Mouse (Mus musculus) mouse trophoblast stem cell (cell line): ENCODE data around the gene Zfand2b.

ENCODE experiments used
- in situ Hi-C, 2 experiments: fragments of 300-500 bp; cut with MseI, MboI; formaldehyde crosslinking; loops; 2 replicates in 1 of 2; 3 replicates in 1 of 2; pipeline ENCODE4 v1.15.1; 2025

The Zfand2b gene

DNA sequence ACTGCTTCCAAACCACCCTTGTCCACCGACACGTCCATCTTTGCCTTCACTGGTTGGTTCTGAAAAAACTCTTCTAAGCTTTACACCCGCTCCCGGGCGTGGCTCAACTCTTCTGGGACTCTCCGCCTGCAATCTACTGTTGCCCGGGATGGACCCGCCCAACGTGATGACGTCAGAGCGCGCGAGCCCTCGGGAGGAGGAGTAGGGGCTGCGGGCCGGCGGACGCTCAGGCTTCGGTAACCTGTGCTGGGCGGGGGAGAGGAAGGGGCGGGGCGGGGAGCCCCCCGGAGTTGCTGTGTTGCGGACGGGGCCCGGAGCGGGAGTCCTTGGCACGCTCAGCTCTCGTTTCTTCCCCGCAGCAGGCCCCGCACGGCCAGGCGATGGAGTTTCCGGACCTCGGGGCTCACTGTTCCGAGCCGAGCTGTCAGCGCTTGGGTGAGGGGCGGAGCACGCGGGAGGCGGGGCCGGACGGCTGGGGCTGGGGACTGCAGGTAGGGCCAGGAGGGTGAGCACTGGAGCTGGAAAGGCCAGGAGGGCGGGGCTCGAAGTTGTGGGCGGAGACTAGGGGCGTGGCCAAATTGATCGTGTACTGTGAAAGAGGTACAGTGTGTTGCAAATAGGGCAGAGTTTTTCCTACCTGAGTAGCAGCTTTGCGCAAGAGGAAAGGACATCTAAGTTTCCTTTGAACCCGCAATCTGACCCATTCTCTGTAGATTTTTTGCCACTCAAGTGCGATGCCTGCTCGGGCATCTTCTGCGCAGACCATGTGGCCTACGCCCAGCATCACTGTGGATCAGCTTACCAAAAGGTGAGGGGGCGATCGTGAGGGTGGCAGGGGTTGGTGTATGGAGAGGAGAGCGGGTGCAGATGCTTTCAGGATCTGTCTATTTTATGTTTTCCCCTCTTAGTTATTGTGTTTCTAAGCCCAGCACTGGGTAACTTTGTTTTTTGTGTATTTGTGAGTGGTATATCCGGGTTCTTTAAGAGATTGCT is at the start of gene Zfand2b:
Zfand2b (plus strand) TSS at position 175 of the 993 bp plus-strand sequence.
- in situ Hi-C loops, result no loop called here

DNA sequence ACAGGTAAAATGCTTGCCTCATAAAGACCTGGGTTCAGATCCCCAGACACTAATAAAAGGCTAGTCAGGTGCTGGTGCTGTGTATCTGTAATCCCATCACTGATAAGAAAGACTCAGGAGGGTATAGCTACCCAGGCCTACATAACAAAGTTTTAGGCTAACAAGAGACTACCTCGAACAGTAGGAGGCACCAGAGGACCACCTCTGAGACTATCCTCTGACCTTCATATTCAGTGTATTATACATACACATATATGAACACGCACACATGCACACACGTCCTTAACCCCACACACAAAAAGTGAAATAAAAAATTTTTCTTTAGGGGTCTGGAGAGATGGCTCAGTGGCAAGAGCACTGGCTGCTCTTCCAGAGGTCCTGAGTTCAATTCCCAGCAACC is 46.2 kb upstream of the Zfand2b start:
- in situ Hi-C loops, result no loop called here

GRCm38 (mm10) chr1:75124346-75125321 is 43.8 kb upstream of the Zfand2b start, which contains the start of gene Nhej1:
Gene Nhej1, minus strand, starts transcription at chr1:75125200.
- in situ Hi-C loops, result no loop called here

DNA sequence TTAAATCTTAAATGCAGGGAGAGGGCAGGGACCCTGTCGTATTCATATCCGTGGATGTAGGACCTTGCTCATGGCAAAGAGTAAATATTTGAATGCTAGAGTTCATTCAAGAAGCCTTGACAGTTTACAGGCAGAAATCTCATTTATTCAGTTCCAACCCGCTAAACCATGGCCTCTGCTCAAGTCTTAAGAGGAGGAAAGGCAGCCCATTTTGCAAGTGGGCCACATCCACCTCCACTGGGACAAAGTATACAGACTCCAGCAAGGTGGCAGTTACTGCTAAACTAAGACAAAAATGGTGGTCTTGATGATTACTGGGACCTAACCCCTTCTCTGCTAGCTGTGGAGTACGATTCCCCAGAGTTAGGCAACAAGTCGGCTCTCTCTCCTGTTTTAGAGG is 43.0 kb upstream of the Zfand2b start:
- in situ Hi-C loops, result no loop called here

- in situ Hi-C loops, result no loop called here
Measured at GRCm38 (mm10) chr1:75128641-75129040, 39.8 kb upstream of the Zfand2b start.

GRCm38 (mm10) chr1:75133421-75134207 is 34.8 kb upstream of the Zfand2b start, which contains the start of gene Slc23a3:
Gene Slc23a3, minus strand, starts transcription at chr1:75133890.
- in situ Hi-C loops, result no loop called here

GRCm38 (mm10) chr1:75136293-75136692 is 32.2 kb upstream of the Zfand2b start:
- in situ Hi-C loops, result no loop called here

GRCm38 (mm10) chr1:75136730-75137129 is 31.7 kb upstream of the Zfand2b start:
- in situ Hi-C loops, result no loop called here

DNA sequence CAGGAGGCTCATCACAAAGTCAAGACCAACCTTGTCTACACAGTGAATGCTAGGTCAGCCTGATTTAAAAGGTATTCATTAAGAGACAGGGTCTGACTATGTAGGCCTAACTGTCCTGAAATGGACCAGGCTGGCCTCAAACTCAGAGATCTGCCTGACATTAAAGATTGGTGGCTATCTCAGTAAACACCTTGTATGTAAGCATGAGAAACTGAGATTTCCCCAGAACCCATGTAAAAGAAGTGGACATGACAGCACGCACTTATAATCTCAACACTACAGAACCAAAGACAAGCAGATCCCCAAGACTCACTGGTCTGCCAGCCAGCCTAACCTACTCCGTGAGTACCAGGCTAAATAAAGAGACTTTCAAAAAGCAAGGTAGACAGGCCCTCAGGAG is 30.0 kb upstream of the Zfand2b start:
- in situ Hi-C loops, result no loop called here

- in situ Hi-C loops, result no loop called here
Measured at GRCm38 (mm10) chr1:75140601-75141190, 27.8 kb upstream of the Zfand2b start.

DNA sequence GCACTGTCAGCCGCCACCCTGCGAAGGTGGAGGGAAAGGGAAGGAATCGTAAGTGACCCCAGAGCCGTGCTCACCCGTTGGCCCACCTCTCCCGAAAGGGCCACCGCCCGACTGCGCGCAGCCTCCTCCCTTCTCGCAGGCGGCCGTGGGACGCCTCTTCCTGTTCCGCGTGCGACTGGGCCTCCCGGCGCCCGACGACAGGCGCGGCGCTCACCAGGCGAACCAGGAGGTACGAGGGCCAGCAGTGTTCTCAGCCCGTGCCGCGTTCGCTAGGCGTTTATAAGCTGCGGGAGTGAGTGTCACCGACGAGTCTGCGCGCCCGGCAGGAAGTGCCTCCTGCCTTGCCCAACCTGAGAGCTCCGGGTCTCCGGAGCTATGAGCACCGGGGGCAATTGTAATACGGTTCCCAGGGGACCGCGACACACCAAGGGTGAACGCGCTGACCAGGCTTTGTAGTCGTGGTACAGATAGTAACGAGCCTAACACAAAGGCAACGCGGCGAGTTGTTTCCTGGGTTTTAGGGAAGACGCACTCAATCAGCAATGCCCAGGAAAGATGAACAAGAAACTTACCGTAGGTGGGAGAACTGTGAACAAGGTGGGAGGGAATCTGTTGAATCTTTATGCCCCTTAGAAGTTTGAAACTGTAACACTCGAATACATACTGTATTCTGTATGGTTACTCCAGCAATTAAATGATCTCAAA is 26.8 kb upstream of the Zfand2b start:
- in situ Hi-C loops, result no loop called here

DNA sequence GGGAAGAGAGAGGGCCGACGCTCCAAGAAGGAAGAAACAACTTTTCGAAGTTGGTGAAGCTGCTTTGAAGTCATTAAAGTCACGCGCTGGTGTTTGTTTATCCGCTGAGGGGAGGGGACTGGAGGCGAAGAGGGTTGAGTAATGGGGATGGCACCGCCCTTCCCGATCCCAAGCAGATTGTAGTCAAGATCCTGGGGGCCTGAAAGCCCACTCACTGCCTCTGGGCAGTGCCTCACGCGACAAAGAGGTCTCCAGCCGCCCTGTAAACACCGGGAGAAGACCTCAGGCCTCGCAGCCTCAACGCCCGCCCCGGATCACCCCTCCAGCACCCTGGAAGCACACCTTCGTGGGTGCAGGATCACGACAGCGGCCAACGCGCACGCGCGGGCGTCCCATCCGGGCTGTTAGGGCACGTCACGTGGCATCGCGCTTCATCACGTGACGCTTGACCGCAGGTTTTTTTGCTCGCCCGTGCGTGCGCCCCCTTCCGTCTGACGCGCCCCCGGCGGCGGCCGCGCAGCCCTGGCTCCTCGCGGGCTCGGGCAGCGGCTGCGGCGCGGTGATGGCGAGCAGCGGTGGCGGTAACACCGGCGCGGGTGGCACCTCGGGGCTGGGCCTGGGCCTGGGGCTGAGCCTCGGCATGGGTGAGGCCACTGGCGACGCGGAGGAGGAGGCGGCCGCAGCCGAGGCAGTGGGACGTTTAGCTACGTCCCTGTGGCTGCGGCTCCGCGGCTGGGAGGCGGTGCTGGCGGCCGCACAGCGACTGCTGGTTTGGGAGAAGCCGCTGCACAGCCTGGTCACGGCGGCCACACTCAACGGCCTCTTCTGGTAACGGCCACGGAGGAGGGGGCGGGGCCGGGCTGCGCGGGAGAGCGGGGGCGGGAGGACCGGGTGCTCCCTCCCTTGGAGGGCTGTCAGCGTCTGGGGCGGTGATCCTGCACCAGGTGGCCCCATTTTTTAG is 25.9 kb upstream of the Zfand2b start, which contains the start of the genes Cnppd1 and Retreg2:
Cnppd1 (minus strand) TSS at position 411 of the 961 bp plus-strand sequence.
Retreg2 (plus strand) TSS at position 478 of the 961 bp plus-strand sequence.
- in situ Hi-C loops, result no loop called here

DNA sequence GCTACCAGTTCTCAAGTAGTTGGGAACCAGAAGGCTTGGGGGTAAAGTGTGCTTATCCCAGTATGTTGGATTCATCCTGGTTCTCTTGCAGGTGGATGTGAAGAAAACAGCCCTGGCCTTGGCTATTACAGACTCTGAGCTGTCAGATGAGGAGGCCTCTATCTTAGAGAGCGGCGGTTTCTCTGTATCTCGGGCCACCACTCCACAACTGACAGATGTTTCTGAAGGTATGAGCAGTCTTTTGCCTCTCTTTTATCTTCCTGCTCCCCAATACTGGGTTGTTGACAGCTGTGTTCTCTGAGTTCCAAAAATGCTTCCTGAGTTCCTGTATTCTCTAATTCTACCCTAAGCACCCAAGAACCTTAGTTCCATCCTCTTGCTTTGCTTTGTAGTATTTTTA is 22.9 kb upstream of the Zfand2b start:
- in situ Hi-C loops, result no loop called here

GRCm38 (mm10) chr1:75147411-75148135 is 20.9 kb upstream of the Zfand2b start:
- in situ Hi-C loops, result no loop called here

DNA sequence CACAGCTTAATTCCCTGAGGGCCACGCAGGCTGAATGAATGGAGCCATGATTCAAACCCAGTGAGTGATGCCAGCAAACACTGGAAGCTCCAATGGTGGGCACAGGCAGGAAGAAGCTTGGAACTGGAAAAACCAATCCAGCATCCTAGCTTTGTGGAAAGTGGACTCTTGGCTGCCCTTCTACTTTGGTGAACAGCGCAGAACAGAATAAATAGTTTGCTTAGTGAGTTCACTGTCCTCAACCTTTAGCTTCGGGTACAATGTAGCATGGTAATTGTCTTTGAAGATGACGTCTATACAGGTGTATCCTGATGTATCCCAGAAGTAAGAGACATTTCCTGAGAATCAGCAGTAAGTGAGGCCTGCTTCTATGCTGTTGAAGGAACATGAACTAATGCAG is 19.7 kb upstream of the Zfand2b start:
- in situ Hi-C loops, result no loop called here

DNA sequence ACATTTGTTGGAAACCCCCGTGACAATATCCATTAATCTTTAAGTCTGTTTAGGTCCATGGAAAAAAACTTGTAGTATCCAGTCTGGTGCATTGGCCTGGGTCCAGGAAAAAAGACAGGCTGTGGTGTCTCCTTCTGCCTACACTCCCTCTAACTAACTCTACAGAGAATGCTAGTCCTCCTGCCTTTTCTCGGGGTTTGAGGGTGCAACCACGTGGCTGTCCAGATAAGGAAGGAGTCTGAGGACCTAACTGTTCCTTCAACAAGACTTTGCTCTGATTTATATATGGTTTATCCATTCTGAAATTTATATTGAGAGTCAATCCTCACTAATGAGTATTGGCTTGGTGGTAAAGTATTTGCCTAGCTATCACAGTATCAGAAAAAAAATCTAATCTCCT is 12.6 kb upstream of the Zfand2b start:
- in situ Hi-C loops, result no loop called here

DNA sequence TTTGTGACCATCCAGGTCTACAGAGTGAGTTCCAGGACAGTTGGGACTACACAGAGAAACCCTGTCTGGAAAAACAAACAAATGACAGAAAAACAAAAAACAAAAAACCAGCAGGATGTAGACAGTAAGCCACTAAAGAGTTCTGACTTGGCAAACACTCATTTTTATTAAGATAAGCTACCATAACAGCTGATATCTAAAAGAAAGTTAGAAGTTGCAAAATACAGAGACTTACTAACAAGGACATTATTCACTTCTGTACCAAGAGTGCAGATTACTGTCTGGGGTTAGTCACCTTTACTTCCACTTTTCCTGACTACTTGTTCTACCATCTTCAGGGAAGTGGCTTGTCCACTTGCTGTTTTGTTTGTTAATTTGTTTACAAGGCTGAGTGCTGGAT is 9.5 kb upstream of the Zfand2b start:
- in situ Hi-C loops, result no loop called here
